Mouse (Mus musculus) embryo, embryonic 10 days (tissue): ENCODE measurements at regions not wholly inside any gene's neighbourhood (a gene's known extent, or its start where the extent isn't known, plus 50 kb on each side); places are given as distances from the start of the nearest gene placed in this dataset.

Source experiments
- DNase-seq: peaks from one replicate; pipeline ENCODE4 v3.0.0-alpha.2; 2015; ENCODE audit warnings: low spot score

GRCm38 (mm10) chr13:52702201-52702611 lies 119.2 kb downstream of the Syk start:
- DNase-seq, result peak; percentile 74

GRCm38 (mm10) chr13:52703401-52704164 lies 120.6 kb downstream of the Syk start:
- peak; percentile 82 for DNase-seq

GRCm38 (mm10) chr13:52704673-52705072 lies 121.7 kb downstream of the Syk start:
- DNase-seq, result no peak

- no peak for DNase-seq
Observed at GRCm38 (mm10) chr13:52709580-52709979, 126.6 kb downstream of the Syk start.

GRCm38 (mm10) chr13:52711713-52712369 lies 128.9 kb downstream of the Syk start:
- peak; percentile 92 for DNase-seq

GRCm38 (mm10) chr13:52721463-52721862 lies 138.5 kb downstream of the Syk start:
- DNase-seq, result no peak

GRCm38 (mm10) chr13:52722718-52723117 lies 139.7 kb downstream of the Syk start:
- no peak for DNase-seq

GRCm38 (mm10) chr13:52726043-52726442 lies 143.1 kb downstream of the Syk start:
- no peak for DNase-seq

- DNase-seq, result no peak
Observed at GRCm38 (mm10) chr13:52726525-52726924, 143.6 kb downstream of the Syk start.

GRCm38 (mm10) chr13:52735453-52735933 lies 152.5 kb downstream of the Syk start:
- no peak for DNase-seq

- DNase-seq, result no peak
Observed at GRCm38 (mm10) chr13:52735934-52736523, 153.1 kb downstream of the Syk start.

GRCm38 (mm10) chr13:52738095-52738660 lies 155.2 kb downstream of the Syk start:
- no peak for DNase-seq

- DNase-seq, result no peak
Observed at GRCm38 (mm10) chr13:52741371-52741770, 158.4 kb downstream of the Syk start.

- no peak for DNase-seq
Observed at GRCm38 (mm10) chr13:52756005-52756404, 173.0 kb downstream of the Syk start.

- DNase-seq, result peak; percentile 38
Observed at GRCm38 (mm10) chr13:52765508-52766181, 163.8 kb downstream of the Auh start.

- DNase-seq, result no peak
Observed at GRCm38 (mm10) chr13:52766236-52766635, 163.2 kb downstream of the Auh start.

GRCm38 (mm10) chr13:52769956-52770355 lies 159.5 kb downstream of the Auh start:
- no peak for DNase-seq

GRCm38 (mm10) chr13:52771518-52771917 lies 158.0 kb downstream of the Auh start:
- DNase-seq, result no peak

- no peak for DNase-seq
Observed at GRCm38 (mm10) chr13:52772081-52772480, 157.4 kb downstream of the Auh start.

GRCm38 (mm10) chr13:52777396-52778034 lies 152.0 kb downstream of the Auh start:
- DNase-seq, result no peak

GRCm38 (mm10) chr13:52778848-52779247 lies 150.6 kb downstream of the Auh start:
- no peak for DNase-seq
